Mouse (Mus musculus): ENCODE results near the gene AI481877.
A peak's percentile ranks its signal among the peaks of the same experiment; 100 is the strongest.

AI481877 gene

DNA sequence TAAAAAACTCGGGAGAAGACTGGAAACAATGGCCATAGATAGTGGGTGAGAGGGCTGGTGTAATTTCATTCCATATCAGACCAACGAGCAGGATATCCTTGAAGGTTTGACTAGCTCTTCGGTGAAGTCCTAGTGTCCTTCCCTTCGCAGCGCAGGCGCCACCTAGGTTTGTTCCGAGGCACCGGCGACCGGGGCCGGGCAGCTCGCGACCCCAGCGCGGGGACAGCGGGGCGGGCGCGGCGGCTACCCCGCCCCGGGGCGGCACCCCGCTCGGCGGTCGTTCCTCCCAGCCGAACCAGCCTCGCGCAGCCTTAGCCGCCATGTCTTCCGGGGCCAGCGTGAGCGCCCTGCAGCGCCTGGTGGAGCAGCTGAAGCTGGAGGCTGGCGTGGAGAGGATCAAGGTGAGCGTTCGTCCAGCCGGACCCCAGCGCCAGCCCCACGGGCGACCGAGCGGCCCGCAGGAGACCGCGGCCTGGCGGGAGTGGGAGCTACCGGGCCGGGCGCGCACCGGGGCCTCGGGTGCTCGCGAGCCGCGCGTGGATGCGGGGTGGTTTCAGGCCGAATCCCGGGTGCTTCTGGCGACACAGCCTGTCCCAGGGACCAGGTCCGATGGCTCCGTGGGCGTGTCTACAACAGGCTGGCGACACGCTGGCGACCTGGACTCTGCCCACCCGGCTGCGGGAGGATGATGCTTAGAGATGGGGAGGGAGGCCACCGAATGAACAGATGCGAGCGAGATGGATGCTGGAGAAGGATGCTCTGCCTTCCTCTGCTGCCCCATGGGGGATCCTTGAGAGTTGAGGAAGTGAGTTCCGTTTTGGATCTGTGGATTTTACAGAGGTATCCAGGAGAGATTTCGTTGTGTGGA lies 103.6 kb downstream of the AI481877 start, which contains the start of gene Gng10:
Gene Gng10, plus strand, starts transcription at position 171 of the 868 bp plus-strand sequence.
- peak; percentile 86 for DNase-seq (ENCODE audit: low read depth)

DNA sequence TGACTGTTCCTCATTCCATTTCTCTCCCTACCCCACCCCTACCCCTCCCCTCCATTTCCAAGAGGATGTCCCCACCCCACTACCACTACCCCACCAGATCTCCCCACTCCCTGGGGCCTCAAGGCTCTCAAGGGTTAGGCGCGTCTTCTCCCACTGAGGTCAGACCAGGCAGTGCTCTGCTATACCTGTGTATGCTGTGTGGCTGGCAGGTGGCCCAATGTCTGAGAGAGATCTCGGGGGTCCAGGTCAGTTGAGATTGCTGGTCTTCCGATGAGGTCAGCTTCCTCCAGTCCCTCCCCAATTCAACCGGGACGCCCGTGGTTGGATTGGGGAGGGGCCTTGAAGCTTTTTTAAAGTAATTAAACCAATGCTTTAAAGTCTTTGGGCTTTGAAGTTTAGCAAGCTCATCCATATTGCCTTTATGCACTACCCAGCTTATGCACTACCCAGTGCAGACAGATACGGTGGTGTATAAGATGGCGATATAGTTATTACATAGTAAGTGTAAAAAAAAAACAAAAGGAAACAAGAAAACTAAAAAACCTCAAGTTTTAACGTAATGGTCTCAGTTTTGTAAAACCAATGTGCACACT lies 104.4 kb downstream of the AI481877 start:
- peak; percentile 10 for DNase-seq (ENCODE audit: low read depth)

GRCm38 (mm10) chr4:59016922-59017321 lies 121.9 kb downstream of the AI481877 start:
- no peak for DNase-seq (ENCODE audit: low read depth)

DNA sequence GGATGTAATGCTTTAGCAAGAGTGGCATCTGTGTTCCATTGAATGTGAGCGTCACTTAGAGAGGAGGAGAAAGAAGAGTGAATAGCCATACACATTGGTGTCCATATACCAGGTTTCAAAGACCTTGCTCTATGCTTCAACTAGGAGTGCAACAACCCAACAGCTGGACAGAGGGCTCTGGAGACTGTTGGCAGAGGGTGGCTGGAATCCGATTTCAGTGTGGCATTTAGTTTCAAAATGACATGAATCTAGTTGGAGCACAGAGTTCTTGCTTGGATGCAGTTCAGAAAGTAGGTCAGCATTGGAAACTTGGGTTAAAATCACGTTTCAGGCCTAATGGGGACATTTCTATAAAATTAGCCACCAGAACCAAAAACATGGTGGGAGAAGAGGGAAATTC lies 123.6 kb downstream of the AI481877 start:
- no peak for DNase-seq (ENCODE audit: low read depth)

GRCm38 (mm10) chr4:59011446-59011845 lies 127.3 kb downstream of the AI481877 start:
- DNase-seq (ENCODE audit: low read depth) = no peak

DNA sequence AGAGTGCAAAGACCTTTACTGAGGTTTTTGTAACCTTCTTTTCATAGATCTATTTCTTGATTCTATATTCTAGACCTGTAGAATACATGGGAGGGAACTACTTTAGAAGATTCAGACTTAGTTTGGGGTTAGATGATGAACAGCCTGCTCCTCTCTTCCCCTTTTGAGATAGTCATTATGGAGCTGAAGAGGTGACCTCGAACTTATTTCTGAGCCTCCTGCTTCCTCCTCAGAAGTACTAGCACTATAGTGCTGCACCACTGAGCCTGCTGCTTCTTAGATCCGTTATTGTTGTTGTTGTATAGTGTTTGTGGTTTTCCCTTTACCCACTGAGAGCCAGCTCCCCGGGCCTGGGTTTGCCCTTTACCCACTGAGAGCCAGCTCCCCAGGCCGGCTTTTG lies 129.1 kb downstream of the AI481877 start:
- no peak for DNase-seq (ENCODE audit: low read depth)

- DNase-seq (ENCODE audit: low read depth) = no peak
Observed at GRCm38 (mm10) chr4:59009186-59009585, 129.6 kb downstream of the AI481877 start.

GRCm38 (mm10) chr4:59007974-59008373 lies 130.8 kb downstream of the AI481877 start:
- peak; percentile 70 for DNase-seq (ENCODE audit: low read depth)

DNA sequence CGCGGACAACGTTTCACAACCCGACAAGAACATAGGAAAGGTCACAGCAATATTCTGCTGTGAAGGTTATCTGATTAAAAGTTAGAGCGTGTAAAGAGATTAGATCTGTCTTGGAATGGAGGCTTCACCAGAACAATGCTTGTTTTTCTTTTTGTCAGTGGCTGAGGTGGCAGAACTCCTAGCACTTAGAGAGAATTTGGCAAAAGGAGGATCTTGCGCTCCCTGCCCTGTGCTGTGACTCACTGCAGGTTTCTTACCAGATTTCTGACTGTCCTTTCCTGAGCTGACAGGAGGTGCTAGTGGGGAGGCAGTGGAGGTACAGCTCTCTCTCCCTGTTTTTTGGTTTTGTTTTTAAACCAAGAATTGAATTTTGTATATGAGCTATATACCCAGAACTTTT lies 131.8 kb downstream of the AI481877 start:
- peak; percentile 52 for DNase-seq (ENCODE audit: low read depth)

DNA sequence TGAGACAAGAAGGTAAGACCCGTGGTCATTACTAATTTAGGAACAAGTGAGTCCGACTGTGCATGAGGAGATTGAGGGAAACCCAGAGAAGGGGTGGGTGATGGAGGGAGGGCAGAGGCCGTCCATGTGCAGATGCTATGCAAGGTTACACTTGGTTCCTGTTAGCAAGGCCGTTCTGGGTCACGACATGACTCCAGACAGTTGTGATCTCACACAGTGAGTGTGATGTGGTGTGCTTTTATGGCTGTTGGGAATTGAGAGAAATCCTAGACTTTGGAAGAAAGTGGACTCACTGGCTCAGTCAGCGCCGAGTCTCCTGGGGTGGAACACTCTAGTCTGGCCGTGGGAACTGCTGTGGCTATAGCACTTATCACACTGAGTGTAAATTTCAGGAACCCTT lies 132.6 kb downstream of the AI481877 start:
- no peak for DNase-seq (ENCODE audit: low read depth)

GRCm38 (mm10) chr4:59003806-59004200 lies 135.0 kb downstream of the AI481877 start:
- no peak for DNase-seq (ENCODE audit: low read depth)

DNA sequence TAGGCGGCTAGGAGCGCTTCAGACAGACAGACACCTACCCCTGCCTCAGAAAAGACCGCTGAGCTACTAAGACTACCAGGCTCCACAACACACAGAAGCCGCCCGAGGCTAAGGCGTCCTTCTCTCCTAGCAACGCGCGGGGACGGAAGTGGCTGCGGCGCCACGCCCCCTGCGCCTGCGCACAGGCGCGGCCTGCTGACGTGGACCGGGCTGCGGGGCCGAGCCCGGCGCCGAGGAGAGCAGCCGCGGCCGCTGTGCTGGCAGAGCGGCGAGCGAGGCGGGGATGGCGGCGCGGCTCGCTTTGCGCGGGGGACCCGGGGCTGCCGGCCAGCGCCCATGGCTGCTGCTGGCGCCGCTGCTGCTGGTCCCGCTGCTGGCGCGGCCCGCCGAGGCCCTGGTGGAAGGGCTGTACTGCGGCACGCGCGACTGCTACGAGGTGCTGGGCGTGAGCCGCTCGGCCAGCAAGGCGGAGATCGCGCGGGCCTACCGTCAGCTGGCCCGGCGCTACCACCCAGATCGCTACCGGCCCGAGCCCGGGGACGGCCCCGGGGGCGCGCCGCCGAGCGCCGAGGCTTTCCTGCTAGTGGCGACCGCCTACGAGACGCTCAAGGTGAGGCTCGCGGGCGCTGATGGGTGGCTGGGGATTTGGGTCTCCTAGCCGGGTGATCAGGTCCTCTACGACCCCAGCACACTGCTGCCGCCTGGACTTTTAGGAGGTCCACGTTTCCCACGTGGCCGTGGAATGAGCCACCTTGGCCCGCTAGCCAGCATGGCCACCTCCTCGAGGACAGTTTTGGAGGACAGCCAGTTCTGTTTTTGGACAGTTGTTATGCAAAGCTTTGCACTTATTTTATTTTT lies 135.6 kb downstream of the AI481877 start, which contains the start of gene Gm20503:
Gene Gm20503, plus strand, starts transcription at position 263 of the 858 bp plus-strand sequence.
- peak; percentile 97 for DNase-seq (ENCODE audit: low read depth)

DNA sequence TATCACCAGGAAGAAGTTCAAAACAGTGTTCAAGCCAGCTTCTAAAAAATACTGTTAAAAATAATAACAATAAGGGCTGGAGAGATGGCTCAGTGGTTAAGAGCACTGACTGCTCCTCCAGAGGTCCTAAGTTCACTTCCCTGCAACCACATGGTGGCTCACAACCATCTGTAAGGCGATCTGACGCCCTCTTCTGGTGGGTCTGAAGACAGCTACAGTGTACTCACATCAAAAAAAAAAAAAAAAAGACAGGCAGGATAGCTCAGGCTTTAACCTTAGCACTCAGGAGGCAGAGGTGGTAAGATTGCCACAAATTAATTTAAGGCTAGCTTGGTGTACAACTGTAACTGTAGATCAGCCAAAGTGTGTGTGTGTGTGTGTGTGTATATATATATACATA lies 138.2 kb downstream of the AI481877 start:
- peak; percentile 70 for DNase-seq (ENCODE audit: low read depth)

DNA sequence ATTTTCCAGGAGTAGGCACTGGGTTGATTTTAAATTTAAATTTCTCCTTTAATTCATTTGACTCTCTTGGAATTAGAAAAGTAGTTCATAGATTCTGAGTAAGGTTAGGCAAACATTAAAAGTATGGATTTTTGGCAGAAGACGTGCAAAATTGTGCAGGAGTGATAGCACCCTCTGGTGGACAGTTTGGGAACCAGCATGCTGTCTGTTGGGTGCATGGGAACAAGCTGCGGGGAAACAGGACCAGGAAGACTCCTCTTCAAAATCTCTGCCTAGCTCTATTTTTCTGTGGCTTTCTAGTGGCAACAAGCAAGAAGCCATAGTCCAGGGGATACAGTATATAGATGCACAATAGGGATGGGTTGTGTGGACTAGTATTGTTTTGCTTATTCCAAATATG lies 139.1 kb downstream of the AI481877 start:
- peak; percentile 95 for DNase-seq (ENCODE audit: low read depth)

- DNase-seq (ENCODE audit: low read depth) = no peak
Observed at GRCm38 (mm10) chr4:58998688-58999087, 140.1 kb downstream of the AI481877 start.

GRCm38 (mm10) chr4:58997081-58997480 lies 141.7 kb downstream of the AI481877 start:
- no peak for DNase-seq (ENCODE audit: low read depth)

GRCm38 (mm10) chr4:58995251-58995693 lies 143.5 kb downstream of the AI481877 start:
- no peak for DNase-seq (ENCODE audit: low read depth)

DNA sequence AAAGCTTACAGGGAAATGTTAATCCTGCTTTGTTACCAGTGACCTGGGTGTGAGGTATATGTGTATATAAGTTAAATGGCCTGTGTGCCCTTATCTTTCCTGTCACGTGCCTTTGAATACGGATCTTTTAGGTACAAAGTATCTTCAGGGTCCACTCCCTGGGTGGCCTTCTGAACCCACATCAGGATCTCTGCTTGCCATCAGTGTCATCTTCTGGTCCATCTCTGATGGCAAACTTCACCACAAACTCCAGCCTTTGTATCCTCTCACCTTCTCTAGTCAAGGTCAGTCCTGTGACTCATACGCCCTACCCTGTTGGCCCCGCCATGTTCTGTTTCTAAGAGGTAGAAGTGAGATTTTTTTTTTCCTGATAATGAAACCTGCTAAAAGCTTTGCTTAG lies 144.0 kb downstream of the AI481877 start, which contains the start of gene Dnajc25:
Gene Dnajc25, plus strand, starts transcription at position 301 of the 400 bp plus-strand sequence.
- DNase-seq (ENCODE audit: low read depth) = no peak
